Mouse (Mus musculus): ENCODE data around the gene Gemin5. TPM values are rescaled to one million over a fixed set of nuclear protein-coding genes. Genes with fewer than 3 reads are reported as not detected.

Gene Gemin5
- total RNA-seq, 2 experiments from 2014 or later = 22.2 to 22.9 TPM

DNA sequence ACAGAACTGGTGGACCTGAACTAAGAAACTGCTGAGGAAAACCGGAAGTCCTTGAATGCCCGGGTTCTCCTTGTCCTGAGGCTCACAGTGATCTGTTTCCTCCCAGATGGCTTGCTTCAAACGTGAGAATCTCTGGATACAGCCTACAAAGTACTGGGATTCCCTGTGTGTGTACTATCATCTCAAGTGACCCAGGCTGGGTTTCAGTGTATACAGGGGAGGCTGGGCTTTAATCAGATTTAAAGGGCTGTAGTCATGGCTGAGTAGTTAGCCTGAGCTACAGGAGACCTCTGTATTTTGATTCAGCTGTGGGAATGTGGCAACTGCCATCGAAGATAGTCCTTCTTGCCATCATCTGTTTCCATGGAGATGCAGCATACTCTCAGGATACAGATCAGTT, 91.1 kb downstream of the Gemin5 start:
- no peak for DNase-seq (ENCODE audit: low spot score in 2 of 2)

DNA sequence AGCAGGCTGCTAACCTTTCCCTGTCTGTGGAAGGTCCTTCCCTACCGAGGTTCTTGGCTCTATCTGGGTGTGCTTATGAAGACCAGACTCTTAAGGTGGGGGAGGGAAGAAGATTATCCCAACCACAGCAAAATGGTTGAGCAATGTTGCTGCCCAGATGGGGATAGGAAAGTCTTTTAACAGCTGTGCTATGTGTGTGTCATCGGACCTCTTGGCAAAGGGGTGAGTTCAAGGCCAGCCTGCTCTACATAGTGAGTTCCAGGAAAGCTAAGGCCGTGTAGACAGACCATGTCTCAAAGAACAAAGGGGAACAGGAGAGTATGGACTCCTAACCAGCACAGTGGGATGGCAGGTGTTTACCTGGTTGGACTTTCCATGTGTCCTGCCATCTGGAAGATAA, 95.4 kb downstream of the Gemin5 start:
- no peak for DNase-seq (ENCODE audit: low spot score in 2 of 2)

Other genes with a start within 250 kb of the Gemin5 start
- 100 to 1,000 TPM in 1 of 2 experiments, 10 to 100 TPM in 1; 85.2 to 122 TPM for gene Larp1, start 159.5 kb downstream of the Gemin5 start, total RNA-seq (2021)
- gene Gm12248, start 75.4 kb downstream of the Gemin5 start, total RNA-seq (2021) = under 1 TPM; 0.19 to 0.27 TPM
- 10 to 100 TPM; 40.9 to 47.1 TPM for gene Cnot8, start 64.4 kb downstream of the Gemin5 start, total RNA-seq (2021)
- gene Mrpl22, start 3.1 kb upstream of the Gemin5 start, total RNA-seq (2021) = 10 to 100 TPM; 56.9 to 69.4 TPM
- 10 to 100 TPM; 14.0 to 30.2 TPM for gene Igtp, start 31.0 kb upstream of the Gemin5 start, total RNA-seq (2021)
- gene Irgm2, start 31.1 kb upstream of the Gemin5 start, total RNA-seq (2021) = 10 to 100 TPM; 11.5 to 25.9 TPM
- not detected for gene 4930438A08Rik, start 106.3 kb upstream of the Gemin5 start, total RNA-seq (2021)
- 10 to 100 TPM; 10.5 to 11.9 TPM for gene Zfp692, start 138.5 kb upstream of the Gemin5 start, total RNA-seq (2021)
- gene Zfp672, start 161.8 kb upstream of the Gemin5 start, total RNA-seq (2021) = 10 to 100 TPM; 48.7 to 58.7 TPM
- 10 to 100 TPM; 38.5 to 39.3 TPM for gene Sh3bp5l, start 162.2 kb upstream of the Gemin5 start, total RNA-seq (2021)
- gene Lypd8, start 210.5 kb upstream of the Gemin5 start, total RNA-seq (2021) = not detected